Mouse (Mus musculus): ENCODE results near the gene Fxyd2. TPM values are rescaled to one million over a fixed set of nuclear protein-coding genes. Genes with fewer than 3 reads are reported as not detected.

Fxyd2 gene
- polyA plus RNA-seq, 1 experiment = 23.9 TPM

GRCm38 (mm10) chr9:45368341-45368901, 31.0 kb upstream of the Fxyd2 start:
- TF ChIP-seq CTCF (IDR thresholded peaks at IDR 0.05; ENCODE audit: extremely low read depth, insufficient read depth, insufficient read length, insufficient replicate concordance) (no peak), POLR2A (IDR thresholded peaks at IDR 0.05; ENCODE audit: low read depth, low read length) (no peak)
- H3K27ac ChIP-seq (ENCODE audit: insufficient read depth, low read length) = no peak overlapping the region
- WGBS = 69% methylated on average over 5 of the region's 5 CpGs
- 0 out of 2 replicates have a peak, but pooled peaks cover 3% of the 10 kb centered on the region for H3K4me1 ChIP-seq (ENCODE audit: control insufficient read depth, insufficient read depth, insufficient read length)
- no peaks in the 10 kb centered on the region for H3K36me3 ChIP-seq (ENCODE audit: control insufficient read depth, insufficient read depth, low read length)
- DNase-seq (ENCODE audit: low read depth in 1 of 2, low spot score in 2 of 2) = no peak
- H3K4me3 ChIP-seq (ENCODE audit: extremely low read depth, insufficient read depth, insufficient read length) = no peak overlapping the region
- peaks cover 5% of the 10 kb centered on the region; the same call in 1 of the 2 replicates for H3K27me3 ChIP-seq (ENCODE audit: control insufficient read depth, insufficient read depth, low read length)

DNA sequence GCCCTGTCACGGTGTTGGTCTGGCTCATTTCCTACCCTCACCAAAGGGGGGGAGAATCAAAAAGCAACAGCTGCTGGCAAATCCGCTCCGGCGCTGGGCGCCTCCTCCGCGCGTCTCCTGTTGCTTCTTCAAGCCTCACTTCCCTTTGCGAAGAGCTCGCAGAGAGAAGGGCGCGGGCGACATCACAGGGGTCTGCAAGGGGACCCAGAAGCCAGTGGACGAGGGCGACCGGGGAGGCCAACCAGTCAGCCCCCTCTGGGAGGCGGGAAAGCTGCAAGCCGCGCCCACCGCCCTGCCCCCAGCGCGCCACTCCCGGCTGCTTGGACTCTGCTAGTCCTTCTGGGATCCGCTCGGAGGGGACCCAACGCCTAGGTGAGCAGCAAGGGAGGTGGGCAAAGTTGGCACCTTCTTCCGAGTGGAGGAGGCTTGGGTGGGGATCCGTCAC, 29.3 kb upstream of the Fxyd2 start, which contains the start of gene Fxyd6:
Gene Fxyd6 (plus strand): TSS at position 69 of the 445 bp plus-strand sequence.
- no peak within 1 kb of the TSS for H3K27ac ChIP-seq (ENCODE audit: insufficient read depth, low read length)
- H3K27me3 ChIP-seq (ENCODE audit: control insufficient read depth, insufficient read depth, low read length) = peaks cover 5% of the 10 kb centered on the region; the same call in 1 of the 2 replicates
- 2% methylated on average over 26 of the region's 28 CpGs for WGBS
- TF ChIP-seq POLR2A (IDR thresholded peaks at IDR 0.05; ENCODE audit: low read depth, low read length) = no peak
- TF ChIP-seq CTCF (IDR thresholded peaks at IDR 0.05; ENCODE audit: extremely low read depth, insufficient read depth, insufficient read length, insufficient replicate concordance) = no peak
- H3K36me3 ChIP-seq (ENCODE audit: control insufficient read depth, insufficient read depth, low read length) = no peaks in the 10 kb centered on the region
- 0 out of 2 replicates have a peak, but pooled peaks cover 3% of the 10 kb centered on the region for H3K4me1 ChIP-seq (ENCODE audit: control insufficient read depth, insufficient read depth, insufficient read length)
- DNase-seq (ENCODE audit: low read depth in 1 of 2, low spot score in 2 of 2) = peak in 1 of 2 experiments; percentile 11
- peak within 1 kb of the TSS; percentile 30; the same call in 1 of the 2 replicates for H3K4me3 ChIP-seq (ENCODE audit: extremely low read depth, insufficient read depth, insufficient read length)

DNA sequence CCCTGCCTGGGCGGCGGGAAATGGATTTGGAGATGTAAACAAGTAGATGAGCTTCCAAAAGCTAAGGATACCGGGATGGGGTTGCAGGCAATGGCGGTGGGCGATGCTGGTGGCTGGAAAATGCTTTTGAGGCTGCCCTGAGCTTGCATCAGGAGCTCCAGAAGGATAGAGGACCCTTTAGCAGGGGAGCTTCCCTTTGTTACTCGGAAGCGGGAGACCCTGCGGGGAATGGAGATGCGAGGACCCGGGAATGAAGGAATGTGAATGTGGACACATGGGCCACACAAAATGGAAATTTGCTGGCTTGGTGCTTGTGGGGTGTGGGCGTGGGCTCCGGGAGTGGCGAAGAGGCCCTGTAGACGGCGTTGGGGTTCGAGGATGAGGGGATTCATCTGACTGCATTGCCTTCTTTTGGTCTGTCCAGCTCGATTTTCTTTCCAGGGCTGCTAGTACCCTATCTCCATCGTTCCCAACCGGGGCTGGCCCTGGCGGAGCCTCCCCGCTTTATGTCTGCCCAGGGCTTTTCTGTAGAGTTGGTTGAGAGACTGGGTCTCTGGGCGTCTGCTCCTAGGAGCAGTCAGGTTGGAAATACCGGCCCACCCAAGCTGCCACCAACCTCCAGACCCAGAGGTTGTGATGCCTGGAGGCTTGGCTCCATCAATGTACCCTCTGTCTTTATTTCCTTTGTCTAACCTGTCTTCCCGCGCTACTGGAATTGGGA, 28.7 kb upstream of the Fxyd2 start:
- Histone ChIP-seq H3K27ac (ENCODE audit: insufficient read depth, low read length) (no peak overlapping the region), H3K36me3 (ENCODE audit: control insufficient read depth, insufficient read depth, low read length) (no peaks in the 10 kb centered on the region), H3K4me1 (ENCODE audit: control insufficient read depth, insufficient read depth, insufficient read length) (0 out of 2 replicates have a peak, but pooled peaks cover 3% of the 10 kb centered on the region), H3K4me3 (ENCODE audit: extremely low read depth, insufficient read depth, insufficient read length) (peak overlapping the region; percentile 30; the same call in 1 of the 2 replicates), H3K27me3 (ENCODE audit: control insufficient read depth, insufficient read depth, low read length) (peaks cover 5% of the 10 kb centered on the region; the same call in 1 of the 2 replicates)
- WGBS = 47% methylated on average over 25 of the region's 25 CpGs
- no peak for TF ChIP-seq POLR2A (IDR thresholded peaks at IDR 0.05; ENCODE audit: low read depth, low read length)
- TF ChIP-seq CTCF (IDR thresholded peaks at IDR 0.05; ENCODE audit: extremely low read depth, insufficient read depth, insufficient read length, insufficient replicate concordance) = no peak
- DNase-seq (ENCODE audit: low read depth in 1 of 2, low spot score in 2 of 2) = no peak

- H3K27me3 ChIP-seq (ENCODE audit: control insufficient read depth, insufficient read depth, low read length) = peaks cover 5% of the 10 kb centered on the region; the same call in 1 of the 2 replicates
- 0 out of 2 replicates have a peak, but pooled peaks cover 3% of the 10 kb centered on the region for H3K4me1 ChIP-seq (ENCODE audit: control insufficient read depth, insufficient read depth, insufficient read length)
- no peak overlapping the region for H3K4me3 ChIP-seq (ENCODE audit: extremely low read depth, insufficient read depth, insufficient read length)
- TF ChIP-seq CTCF (IDR thresholded peaks at IDR 0.05; ENCODE audit: extremely low read depth, insufficient read depth, insufficient read length, insufficient replicate concordance) (no peak), POLR2A (IDR thresholded peaks at IDR 0.05; ENCODE audit: low read depth, low read length) (no peak)
- DNase-seq (ENCODE audit: low read depth in 1 of 2, low spot score in 2 of 2) = no peak
- no peak overlapping the region for H3K27ac ChIP-seq (ENCODE audit: insufficient read depth, low read length)
- 79% methylated on average over 2 of the region's 2 CpGs for WGBS
- no peaks in the 10 kb centered on the region for H3K36me3 ChIP-seq (ENCODE audit: control insufficient read depth, insufficient read depth, low read length)
Measured at GRCm38 (mm10) chr9:45371337-45371707, 28.1 kb upstream of the Fxyd2 start.

DNA sequence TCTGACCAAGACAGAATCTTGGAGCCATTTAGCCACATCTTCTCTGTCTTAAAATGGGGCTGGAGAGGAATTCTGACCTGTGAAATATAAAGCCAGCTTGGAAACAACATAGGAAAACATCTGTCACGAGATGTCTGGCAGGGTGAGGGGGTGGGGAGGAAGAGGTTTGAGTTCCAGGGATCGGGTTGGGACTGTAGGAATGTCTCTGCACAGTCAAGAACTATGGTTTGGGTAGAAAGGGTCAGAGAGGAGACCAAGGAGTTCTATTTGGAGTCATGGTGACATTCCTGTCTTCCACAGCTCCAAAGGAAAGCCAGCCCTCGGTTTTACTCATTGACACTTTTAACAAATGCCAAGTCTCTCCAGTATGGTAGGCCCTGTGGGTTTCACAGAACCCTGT, 25.6 kb upstream of the Fxyd2 start:
- WGBS = 71% methylated on average over 3 of the region's 3 CpGs
- 0 out of 2 replicates have a peak, but pooled peaks cover 3% of the 10 kb centered on the region for H3K4me1 ChIP-seq (ENCODE audit: control insufficient read depth, insufficient read depth, insufficient read length)
- no peak for DNase-seq (ENCODE audit: low read depth in 1 of 2, low spot score in 2 of 2)
- no peaks in the 10 kb centered on the region for H3K36me3 ChIP-seq (ENCODE audit: control insufficient read depth, insufficient read depth, low read length)
- H3K27me3 ChIP-seq (ENCODE audit: control insufficient read depth, insufficient read depth, low read length) = peaks cover 5% of the 10 kb centered on the region; the same call in 1 of the 2 replicates
- H3K4me3 ChIP-seq (ENCODE audit: extremely low read depth, insufficient read depth, insufficient read length) = no peak overlapping the region
- TF ChIP-seq POLR2A (IDR thresholded peaks at IDR 0.05; ENCODE audit: low read depth, low read length) (no peak), CTCF (IDR thresholded peaks at IDR 0.05; ENCODE audit: extremely low read depth, insufficient read depth, insufficient read length, insufficient replicate concordance) (no peak)
- no peak overlapping the region for H3K27ac ChIP-seq (ENCODE audit: insufficient read depth, low read length)

DNA sequence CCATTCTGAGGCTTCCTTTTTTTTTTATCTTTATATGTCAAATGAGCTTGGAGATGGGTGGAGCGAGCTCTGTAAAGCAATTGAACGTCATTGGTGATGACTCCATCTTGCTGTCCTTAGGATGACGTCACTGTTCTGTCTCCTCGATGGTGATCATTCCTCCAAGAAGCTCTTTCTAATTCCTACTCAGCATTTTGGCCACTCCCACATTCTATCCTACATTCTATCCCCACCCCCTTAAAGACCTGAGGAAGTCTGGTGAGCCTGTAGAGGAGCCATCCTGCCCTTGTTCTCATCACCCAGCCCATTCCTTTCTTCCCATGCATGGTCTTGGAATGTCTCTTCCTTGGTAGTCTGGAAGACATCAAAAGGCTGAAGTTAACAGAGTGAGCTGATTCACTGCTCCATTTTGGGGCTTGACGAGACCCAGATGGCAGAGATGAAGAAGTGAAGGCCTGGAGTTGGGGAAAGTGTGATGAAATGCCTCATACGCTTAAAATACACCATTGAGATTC, 24.4 kb upstream of the Fxyd2 start:
- Histone ChIP-seq H3K27ac (ENCODE audit: insufficient read depth, low read length) (no peak overlapping the region), H3K4me1 (ENCODE audit: control insufficient read depth, insufficient read depth, insufficient read length) (no peaks in the 10 kb centered on the region), H3K36me3 (ENCODE audit: control insufficient read depth, insufficient read depth, low read length) (no peaks in the 10 kb centered on the region), H3K27me3 (ENCODE audit: control insufficient read depth, insufficient read depth, low read length) (peaks cover 4% of the 10 kb centered on the region; the same call in 1 of the 2 replicates), H3K4me3 (ENCODE audit: extremely low read depth, insufficient read depth, insufficient read length) (no peak overlapping the region)
- no peak for TF ChIP-seq CTCF (IDR thresholded peaks at IDR 0.05; ENCODE audit: extremely low read depth, insufficient read depth, insufficient read length, insufficient replicate concordance)
- no peak for TF ChIP-seq POLR2A (IDR thresholded peaks at IDR 0.05; ENCODE audit: low read depth, low read length)
- no peak for DNase-seq (ENCODE audit: low read depth in 1 of 2, low spot score in 2 of 2)
- 88% methylated on average over 6 of the region's 6 CpGs for WGBS

Data from spleen, adult 2 months (tissue).